Mouse (Mus musculus) forebrain, postnatal 0 days (tissue): ENCODE measurements around the gene Gadd45g. TPM values are rescaled to one million over a fixed set of nuclear protein-coding genes. Genes with fewer than 3 reads are reported as not detected.

Experiments
- ATAC-seq: fragments of 200-750 bp; cut with Nextera tagmentation; 2 replicates; pipeline ENCODE4 v1.8.0; 2017; ENCODE audit warnings: mild to moderate bottlenecking, moderate library complexity
- DNase-seq: peaks from one replicate; pipeline ENCODE4 v3.0.0-alpha.2; 2015
- H3K27ac ChIP-seq: fragments of 300-500 bp; sonication (generic); 2 replicates; pipeline ENCODE4 v1.5.1; 2014; ENCODE audit warnings: low read depth, mild to moderate bottlenecking, antibody characterized with exemption, low read length, moderate library complexity, mixed read lengths
- H3K27me3 ChIP-seq: fragments of 300-500 bp; sonication (generic); 2 replicates; pipeline ENCODE4 v1.6.1; 2014; ENCODE audit warnings: mild to moderate bottlenecking, low read length, mixed read lengths; ENCODE audit not compliant: insufficient read depth
- H3K36me3 ChIP-seq: fragments of 300-500 bp; sonication (generic); 2 replicates; pipeline ENCODE4 v1.6.1; 2014; ENCODE audit warnings: mild to moderate bottlenecking, moderate library complexity; ENCODE audit not compliant: insufficient read depth
- H3K4me1 ChIP-seq: fragments of 300-500 bp; sonication (generic); 2 replicates; pipeline ENCODE4 v1.6.1; 2014; ENCODE audit warnings: antibody characterized with exemption; ENCODE audit not compliant: insufficient read depth
- H3K4me2 ChIP-seq: fragments of 300-500 bp; sonication (generic); 2 replicates; pipeline ENCODE4 v1.6.1; 2014; ENCODE audit warnings: low read depth, mild to moderate bottlenecking, moderate library complexity
- H3K4me3 ChIP-seq: fragments of 300-500 bp; sonication (generic); 2 replicates; pipeline ENCODE4 v1.5.1; 2014; ENCODE audit warnings: low read depth, low read length, mixed read lengths
- H3K9ac ChIP-seq: fragments of 300-500 bp; sonication (generic); 2 replicates; pipeline ENCODE4 v1.6.1; 2014; ENCODE audit warnings: mild to moderate bottlenecking
- H3K9me3 ChIP-seq: fragments of 300-500 bp; sonication (generic); 2 replicates; pipeline ENCODE4 v1.6.1; 2016; ENCODE audit warnings: low read length
- CTCF ChIP-seq: sonication (generic); IDR thresholded peaks from 2 replicates; pipeline ENCODE4 v1.5.1; 2016; ENCODE audit warnings: antibody characterized with exemption, control low read depth, low read depth
- WGBS: fragments of 180-500 bp; shearing (Covaris S2); extraction: QIAGEN DNeasy Blood & Tissue Kit; methylation state at CpG from one replicate; pipeline ENCODE4 v1.1.7; 2014; 5-methylcytosine and 5-hydroxymethylcytosine counted together
- polyA plus RNA-seq: library from polyadenylated mRNA; unstranded; fragments of >200 nt; fragmentation: Nextera tagmentation; extraction: Ambion mirVana; gene quantifications from 2 replicates; pipeline ENCODE4 v1.2.1, GENCODE M21; 2015
- total RNA-seq: library from RNA; depleted of rRNA; stranded (reverse); fragments of >200 nt; gene quantifications from 2 replicates; pipeline ENCODE4 v1.2.3, GENCODE M21; 2014

Gene Gadd45g
- total and polyA plus RNA-seq, 2 experiments from 2014 or later, result 13.9 to 34.3 TPM

GRCm38 (mm10) chr13:51853301-51854243 is 7.1 kb downstream of the Gadd45g start:
- Histone ChIP-seq H3K9ac (no peak overlapping the region), H3K36me3 (no peaks in the 10 kb centered on the region), H3K4me1 (0 out of 2 replicates have a peak, but pooled peaks cover 7% of the 10 kb centered on the region), H3K9me3 (no peaks in the 10 kb centered on the region), H3K27ac (no peak overlapping the region), H3K4me2 (no peak overlapping the region), H3K27me3 (no peaks in the 10 kb centered on the region; the same call in 1 of the 2 replicates), H3K4me3 (no peak overlapping the region)
- WGBS, result 23% methylated on average over 16 of the region's 16 CpGs
- no peak for TF ChIP-seq CTCF
- peak; percentile 50 for ATAC-seq
- no peak for DNase-seq

- no peak for DNase-seq
- no peak for TF ChIP-seq CTCF
- Histone ChIP-seq H3K9ac (no peak overlapping the region), H3K36me3 (no peaks in the 10 kb centered on the region), H3K27me3 (no peaks in the 10 kb centered on the region; the same call in 1 of the 2 replicates), H3K9me3 (no peaks in the 10 kb centered on the region), H3K4me3 (no peak overlapping the region), H3K27ac (no peak overlapping the region), H3K4me1 (no peaks in the 10 kb centered on the region), H3K4me2 (no peak overlapping the region)
- no peak for ATAC-seq
- 84% methylated on average over 5 of the region's 5 CpGs for WGBS
Observed at GRCm38 (mm10) chr13:51855584-51855983, 9.1 kb downstream of the Gadd45g start.

- H3K4me2 ChIP-seq, result no peak overlapping the region
- H3K4me3 ChIP-seq, result no peak overlapping the region
- no peak for ATAC-seq
- no peak for DNase-seq
- no peaks in the 10 kb centered on the region for H3K36me3 ChIP-seq
- no peak overlapping the region for H3K9ac ChIP-seq
- H3K9me3 ChIP-seq, result no peaks in the 10 kb centered on the region
- WGBS, result 84% methylated on average over 5 of the region's 5 CpGs
- no peak for TF ChIP-seq CTCF
- no peaks in the 10 kb centered on the region; the same call in 1 of the 2 replicates for H3K27me3 ChIP-seq
- no peaks in the 10 kb centered on the region for H3K4me1 ChIP-seq
- no peak overlapping the region for H3K27ac ChIP-seq
Observed at GRCm38 (mm10) chr13:51857156-51857555, 10.7 kb downstream of the Gadd45g start.

GRCm38 (mm10) chr13:51858475-51858874 is 12.0 kb downstream of the Gadd45g start:
- H3K4me1 ChIP-seq, result no peaks in the 10 kb centered on the region
- DNase-seq (no peak), ATAC-seq (no peak)
- no peaks in the 10 kb centered on the region for H3K36me3 ChIP-seq
- H3K27ac ChIP-seq, result no peak overlapping the region
- H3K9ac ChIP-seq, result no peak overlapping the region
- 67% methylated on average over 4 of the region's 4 CpGs for WGBS
- H3K4me3 ChIP-seq, result no peak overlapping the region
- TF ChIP-seq CTCF, result no peak
- H3K27me3 ChIP-seq, result no peaks in the 10 kb centered on the region; the same call in 1 of the 2 replicates
- H3K4me2 ChIP-seq, result no peak overlapping the region
- no peaks in the 10 kb centered on the region for H3K9me3 ChIP-seq

GRCm38 (mm10) chr13:51859174-51859573 is 12.7 kb downstream of the Gadd45g start:
- H3K4me2 ChIP-seq, result no peak overlapping the region
- no peak for ATAC-seq
- H3K9ac ChIP-seq, result no peak overlapping the region
- no peak overlapping the region for H3K4me3 ChIP-seq
- H3K36me3 ChIP-seq, result no peaks in the 10 kb centered on the region
- no peaks in the 10 kb centered on the region for H3K9me3 ChIP-seq
- H3K27me3 ChIP-seq, result no peaks in the 10 kb centered on the region; the same call in 1 of the 2 replicates
- DNase-seq, result no peak
- WGBS, result 85% methylated on average over 8 of the region's 8 CpGs
- TF ChIP-seq CTCF, result no peak
- H3K27ac ChIP-seq, result no peak overlapping the region
- no peaks in the 10 kb centered on the region for H3K4me1 ChIP-seq

- TF ChIP-seq CTCF, result no peak
- DNase-seq (no peak), ATAC-seq (no peak)
- WGBS, result 82% methylated on average over 3 of the region's 3 CpGs
- H3K9ac ChIP-seq, result no peak overlapping the region
- H3K27me3 ChIP-seq, result no peaks in the 10 kb centered on the region; the same call in 1 of the 2 replicates
- H3K36me3 ChIP-seq, result no peaks in the 10 kb centered on the region
- H3K4me3 ChIP-seq, result no peak overlapping the region
- H3K4me1 ChIP-seq, result no peaks in the 10 kb centered on the region
- no peak overlapping the region for H3K4me2 ChIP-seq
- H3K27ac ChIP-seq, result no peak overlapping the region
- H3K9me3 ChIP-seq, result no peaks in the 10 kb centered on the region
Observed at GRCm38 (mm10) chr13:51859798-51860197, 13.3 kb downstream of the Gadd45g start.

GRCm38 (mm10) chr13:51862750-51863149 is 16.3 kb downstream of the Gadd45g start:
- no peaks in the 10 kb centered on the region for H3K27me3 ChIP-seq
- 86% methylated on average over 1 of the region's 1 CpGs for WGBS
- ATAC-seq, result no peak
- no peak overlapping the region for H3K4me2 ChIP-seq
- no peak overlapping the region for H3K4me3 ChIP-seq
- no peaks in the 10 kb centered on the region for H3K36me3 ChIP-seq
- no peak overlapping the region for H3K27ac ChIP-seq
- no peak for DNase-seq
- TF ChIP-seq CTCF, result no peak
- no peak overlapping the region for H3K9ac ChIP-seq
- no peaks in the 10 kb centered on the region for H3K4me1 ChIP-seq
- H3K9me3 ChIP-seq, result no peaks in the 10 kb centered on the region
